Mouse (Mus musculus) kidney, postnatal 36 days (tissue): ENCODE results near the gene Sh3tc1.
A peak's percentile ranks its signal among the peaks of the same experiment; 100 is the strongest.

ENCODE experiments used
- DNase-seq, 2 experiments: peaks; one replicate each; pipeline ENCODE4 v3.0.0; 2021 to 2022; ENCODE audit warnings: mixed read lengths in 2 of 2

Gene Sh3tc1

GRCm38 (mm10) chr5:35739536-35740278 lies at the start of gene Sh3tc1:
Gene Sh3tc1 (minus strand): TSS chr5:35739987.
- peak; percentile 82 to 86 for DNase-seq

DNA sequence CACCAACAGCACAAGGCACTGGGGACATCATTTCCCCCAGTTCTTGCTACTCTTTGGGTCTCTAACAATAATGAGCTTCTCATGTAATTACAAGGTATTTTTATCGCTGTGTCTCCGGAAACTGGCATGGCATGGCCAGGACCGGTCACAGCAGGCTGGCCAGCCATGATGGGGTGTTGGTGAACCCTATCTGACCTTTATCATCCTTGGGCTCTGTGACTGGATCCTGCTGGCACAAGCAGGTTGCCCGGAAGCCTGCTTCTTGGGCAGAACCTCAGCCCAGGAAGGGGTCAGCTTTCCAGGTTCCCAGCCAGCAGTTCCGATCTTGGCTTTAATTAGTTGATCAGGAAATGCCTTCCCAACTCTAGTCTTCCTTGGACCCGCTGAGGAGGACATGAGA lies 48.9 kb upstream of the Sh3tc1 start:
- DNase-seq: peak; percentile 23 to 34

DNA sequence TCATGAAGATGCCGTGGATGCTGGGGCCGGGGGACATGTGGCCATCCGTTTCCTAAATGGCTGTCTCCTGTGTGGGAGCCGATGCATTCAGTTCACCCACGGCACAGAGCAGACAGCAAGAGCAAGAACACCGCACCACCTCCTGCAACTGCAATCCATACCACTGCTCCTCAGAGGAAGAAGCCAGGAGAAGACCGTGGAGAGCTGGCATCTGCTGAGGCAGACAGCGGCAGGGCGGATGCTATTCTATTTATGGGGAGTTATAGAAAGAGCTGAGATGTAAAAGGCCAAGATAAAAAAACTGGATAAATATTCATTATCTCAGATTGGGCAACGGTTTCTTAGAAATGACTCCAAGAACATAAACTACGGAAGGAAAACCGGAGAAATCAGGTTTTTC lies 48.1 kb upstream of the Sh3tc1 start:
- DNase-seq: no peak

DNA sequence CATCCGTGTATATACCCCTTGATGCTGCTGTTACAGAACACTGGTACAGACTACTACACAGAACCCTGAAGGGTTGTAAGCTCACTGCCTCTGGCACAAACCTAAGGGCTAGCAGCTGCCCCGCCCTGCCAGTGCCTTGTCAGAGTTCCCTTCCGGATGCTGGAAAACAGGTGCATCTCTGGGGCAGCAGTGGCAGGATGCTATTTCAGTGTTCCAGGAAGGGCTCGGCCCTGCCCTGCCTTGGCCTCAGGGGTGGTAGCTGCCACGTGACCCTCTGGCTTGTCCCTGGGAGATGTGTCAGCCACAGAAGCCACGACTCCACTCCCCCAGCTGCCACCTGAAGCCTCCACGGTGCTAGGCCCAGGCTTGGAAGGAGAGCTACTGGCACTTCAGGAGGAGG lies 46.1 kb upstream of the Sh3tc1 start:
- DNase-seq: no peak

- DNase-seq: no peak
Measured at GRCm38 (mm10) chr5:35782648-35783180, 42.9 kb upstream of the Sh3tc1 start.

- no peak for DNase-seq
Measured at GRCm38 (mm10) chr5:35781116-35781515, 41.3 kb upstream of the Sh3tc1 start.

GRCm38 (mm10) chr5:35774137-35774424 lies 34.3 kb upstream of the Sh3tc1 start:
- DNase-seq: no peak

- DNase-seq: peak in 1 of 2 experiments; percentile 61
Measured at GRCm38 (mm10) chr5:35773274-35774136, 33.7 kb upstream of the Sh3tc1 start.

- no peak for DNase-seq
Measured at GRCm38 (mm10) chr5:35770891-35771663, 31.3 kb upstream of the Sh3tc1 start.

- no peak for DNase-seq
Measured at GRCm38 (mm10) chr5:35770246-35770645, 30.5 kb upstream of the Sh3tc1 start.

GRCm38 (mm10) chr5:35768997-35769396 lies 29.2 kb upstream of the Sh3tc1 start:
- no peak for DNase-seq

GRCm38 (mm10) chr5:35768525-35768924 lies 28.7 kb upstream of the Sh3tc1 start:
- DNase-seq: no peak

DNA sequence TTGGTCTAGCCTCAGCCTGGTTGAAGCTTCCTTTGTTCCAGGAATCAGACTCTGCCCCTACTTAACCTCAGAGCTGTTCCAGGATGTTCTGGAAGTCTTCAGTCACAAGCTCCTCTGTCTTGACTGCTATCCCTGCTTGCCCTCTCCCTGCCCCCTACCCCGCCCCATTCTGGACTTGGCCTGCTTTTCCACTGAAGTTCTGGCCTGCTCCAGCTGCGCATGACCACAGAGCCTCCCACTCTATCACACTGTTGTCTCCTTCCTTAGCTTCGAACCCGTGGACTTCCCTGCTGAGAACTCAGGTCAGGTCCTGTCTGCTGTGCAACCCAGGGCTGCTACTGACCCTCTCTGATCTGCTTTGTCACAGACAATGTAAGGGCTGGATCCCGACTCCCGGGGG lies 26.1 kb upstream of the Sh3tc1 start:
- DNase-seq: peak; percentile 42 to 55

GRCm38 (mm10) chr5:35762850-35763249 lies 23.1 kb upstream of the Sh3tc1 start:
- no peak for DNase-seq

DNA sequence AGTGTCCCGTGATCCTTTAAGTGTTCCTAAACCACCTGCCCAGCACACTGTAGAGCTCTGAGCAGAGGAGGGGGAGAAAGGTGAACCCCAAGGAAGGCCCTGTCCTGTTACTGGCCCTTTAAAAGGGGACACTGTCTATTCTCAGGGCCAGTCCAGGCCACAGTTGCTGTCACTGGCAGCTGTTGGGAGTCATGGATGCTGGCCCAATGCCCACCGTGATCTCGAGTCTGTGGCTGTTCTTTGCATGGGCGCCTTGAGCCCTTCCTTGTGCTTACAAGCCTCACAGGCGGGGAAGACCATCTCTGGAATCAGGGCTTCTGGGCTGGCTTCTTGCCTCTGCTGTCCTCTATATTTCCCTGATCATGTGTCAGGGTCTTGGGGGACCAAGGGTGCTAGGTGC lies 22.6 kb upstream of the Sh3tc1 start:
- peak; percentile 60 to 69 for DNase-seq

GRCm38 (mm10) chr5:35761323-35761722 lies 21.5 kb upstream of the Sh3tc1 start:
- DNase-seq: no peak

DNA sequence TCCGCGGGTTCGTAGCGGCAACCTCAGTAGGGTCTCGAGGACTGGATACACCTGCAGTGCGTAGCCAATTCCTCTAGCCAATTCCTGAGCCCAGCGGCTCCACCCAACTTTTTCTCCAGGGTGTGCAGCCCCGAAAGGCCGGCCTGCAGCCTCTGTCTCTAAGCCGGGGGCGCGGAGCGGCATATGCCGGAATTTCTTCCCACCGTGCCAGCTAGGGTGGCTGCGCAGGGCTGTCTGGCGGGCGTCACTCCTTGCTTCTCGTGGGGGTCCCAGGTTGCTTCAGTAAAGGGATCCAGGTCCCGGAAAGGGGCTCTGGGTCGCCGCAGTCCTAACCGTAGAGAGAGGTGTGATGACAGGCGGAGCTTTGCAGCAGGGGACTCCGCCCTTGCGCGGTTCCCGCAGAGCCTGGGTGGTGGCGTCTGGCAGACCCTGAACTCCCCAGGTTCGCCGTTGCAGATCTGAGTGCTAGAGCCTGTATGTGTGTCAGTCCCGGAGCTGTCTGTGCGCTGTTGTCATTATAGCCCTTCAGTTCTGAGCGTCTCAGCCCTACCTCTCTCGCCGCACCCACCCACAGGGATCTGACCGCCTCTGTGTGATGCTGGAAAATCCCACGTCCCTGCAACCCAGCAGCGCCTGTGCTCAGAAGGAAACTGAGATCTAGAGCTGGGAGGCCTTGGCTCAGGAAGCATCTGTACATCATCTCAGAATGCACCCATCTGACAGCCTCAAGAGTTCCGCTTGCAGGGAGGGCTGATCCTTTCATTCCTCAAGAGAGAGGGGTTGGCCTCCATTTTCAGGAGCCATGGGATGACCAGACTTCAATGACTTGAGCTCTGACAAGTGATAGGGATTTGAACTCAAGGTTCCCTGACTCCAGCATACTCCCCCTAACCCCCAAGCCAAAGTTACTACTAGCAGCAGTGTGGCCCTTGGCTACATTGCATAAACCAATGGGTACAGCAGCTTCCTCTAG lies 18.6 kb upstream of the Sh3tc1 start:
- DNase-seq: peak in 1 of 2 experiments; percentile 43

GRCm38 (mm10) chr5:35757639-35758001 lies 17.8 kb upstream of the Sh3tc1 start, which contains the start of gene Ablim2:
Gene Ablim2 (plus strand): TSS chr5:35757880.
- DNase-seq: peak; percentile 95

DNA sequence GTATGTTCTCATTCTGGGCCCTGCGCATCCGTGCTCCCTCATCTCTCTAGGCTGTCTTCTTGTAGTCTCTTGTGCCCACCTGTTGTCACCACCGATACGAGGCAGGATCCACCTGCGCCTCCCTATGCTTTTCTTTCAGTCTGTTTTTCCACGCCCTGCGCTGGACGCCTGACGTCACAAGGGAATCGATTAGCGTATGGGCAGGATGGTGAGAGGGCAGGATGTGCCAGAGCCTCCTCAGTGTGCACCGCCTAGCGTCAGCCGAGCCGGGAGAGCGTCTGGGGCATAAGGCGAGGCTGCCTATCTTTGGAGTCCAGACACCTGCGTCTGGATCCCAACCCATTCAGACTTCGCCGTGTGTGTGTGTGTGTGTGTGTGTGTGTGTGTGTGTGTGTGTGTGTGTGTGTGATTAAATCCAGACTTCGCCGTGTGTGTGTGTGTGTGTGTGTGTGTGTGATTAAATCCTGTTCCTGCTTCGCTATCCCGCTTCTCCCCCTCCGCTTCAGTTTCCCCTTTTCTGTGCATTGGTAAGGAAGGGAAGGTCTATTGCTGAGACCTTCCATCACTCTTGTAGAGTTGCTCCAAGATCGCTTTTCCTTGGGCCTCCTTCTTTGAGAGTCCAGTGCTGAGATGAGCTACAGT lies 17.3 kb upstream of the Sh3tc1 start:
- DNase-seq: peak in 1 of 2 experiments; percentile 35

GRCm38 (mm10) chr5:35756020-35756419 lies 16.2 kb upstream of the Sh3tc1 start:
- no peak for DNase-seq

GRCm38 (mm10) chr5:35755131-35755733 lies 15.4 kb upstream of the Sh3tc1 start:
- DNase-seq: peak; percentile 79 to 86
